Mouse (Mus musculus): ENCODE data around the gene Casc1. TPM values are rescaled to one million over a fixed set of nuclear protein-coding genes. Genes with fewer than 3 reads are reported as not detected.

The Casc1 gene
- total and polyA plus RNA-seq, 3 experiments: 0.15 to 0.22 TPM; not detected in 1

DNA sequence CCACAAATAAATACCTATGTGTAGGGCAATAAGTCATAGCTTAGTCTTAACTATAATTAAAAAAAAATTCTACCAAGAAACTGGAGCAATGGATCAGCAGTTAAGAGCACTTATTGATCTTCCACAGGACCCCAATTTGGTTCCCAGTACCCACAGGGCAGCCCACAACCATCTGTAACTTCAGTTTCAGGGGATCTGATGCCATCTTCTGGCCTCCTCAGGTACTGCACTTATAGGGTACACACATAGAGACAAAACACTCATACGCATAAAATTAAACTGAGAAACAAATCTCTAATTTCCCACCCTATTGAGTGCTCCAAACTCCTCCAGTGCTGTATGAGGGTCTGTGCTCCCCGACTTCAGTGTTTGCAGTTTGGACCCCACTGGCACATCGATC, 83.2 kb downstream of the Casc1 start:
- H3K4me1 ChIP-seq (ENCODE audit: control insufficient read depth in 1 of 2, insufficient read depth in 2 of 2, low read length in 2 of 2): peaks cover 17 to 27% of the 10 kb centered on the region in 2 experiments
- H3K27ac ChIP-seq (ENCODE audit: control insufficient read depth, low read depth, low read length): no peak overlapping the region
- no peak for TF ChIP-seq RCOR1 (IDR thresholded peaks at IDR 0.05; ENCODE audit: low read depth, low read length)
- peak; percentile 42 for TF ChIP-seq RAD21 (IDR thresholded peaks at IDR 0.05; ENCODE audit: low read depth, low read length)
- TF ChIP-seq MEF2A (IDR thresholded peaks at IDR 0.05; ENCODE audit: extremely low read depth, insufficient replicate concordance, low read depth, low read length, poor library complexity, severe bottlenecking): no peak
- peak in 2 of 3 experiments; percentile 49 to 54; a peak in 4 of 6 replicates for TF ChIP-seq CTCF (IDR thresholded peaks at IDR 0.05 in 2 of 3, conservative IDR thresholded peaks at IDR 0.05 in 1 of 3; ENCODE audit: control insufficient read depth in 1 of 3, insufficient read depth in 1 of 3, low read depth in 2 of 3, low read length in 3 of 3, poor library complexity in 1 of 3, severe bottlenecking in 1 of 3)
- TF ChIP-seq SMC3 (IDR thresholded peaks at IDR 0.05; ENCODE audit: low read depth, low read length): peak; percentile 33
- TF ChIP-seq GATA1 (IDR thresholded peaks at IDR 0.05; ENCODE audit: low read depth, low read length): no peak
- no peak for TF ChIP-seq MYB (IDR thresholded peaks at IDR 0.05; ENCODE audit: low read depth, low read length)
- no peak for TF ChIP-seq POLR2AphosphoS2 (IDR thresholded peaks at IDR 0.05; ENCODE audit: low read length)
- no peaks in the 10 kb centered on the region for H3K27me3 ChIP-seq (ENCODE audit: control insufficient read depth in 1 of 2, insufficient read depth in 2 of 2, low read length in 2 of 2)
- peaks cover 0 to 36% of the 10 kb centered on the region in 2 experiments; a peak in 2 of 4 replicates for H3K36me3 ChIP-seq (ENCODE audit: control insufficient read depth in 1 of 2, insufficient read depth in 2 of 2, low read length in 2 of 2)
- no peak overlapping the region for H3K9ac ChIP-seq (ENCODE audit: control insufficient read depth, low read depth, low read length, poor library complexity, severe bottlenecking)
- H3K79me2 ChIP-seq (ENCODE audit: control insufficient read depth, insufficient read depth, low read length, poor library complexity): peaks cover 25% of the 10 kb centered on the region
- DNase-seq (ENCODE audit: low read depth, low spot score): peak; percentile 46
- no peak overlapping the region for H3K4me3 ChIP-seq (ENCODE audit: control insufficient read depth in 1 of 2, insufficient read depth in 1 of 2, low read depth in 2 of 2, low read length in 2 of 2)
- no peaks in the 10 kb centered on the region for H3K9me3 ChIP-seq (replicated peaks; ENCODE audit: insufficient read depth, low read length)

DNA sequence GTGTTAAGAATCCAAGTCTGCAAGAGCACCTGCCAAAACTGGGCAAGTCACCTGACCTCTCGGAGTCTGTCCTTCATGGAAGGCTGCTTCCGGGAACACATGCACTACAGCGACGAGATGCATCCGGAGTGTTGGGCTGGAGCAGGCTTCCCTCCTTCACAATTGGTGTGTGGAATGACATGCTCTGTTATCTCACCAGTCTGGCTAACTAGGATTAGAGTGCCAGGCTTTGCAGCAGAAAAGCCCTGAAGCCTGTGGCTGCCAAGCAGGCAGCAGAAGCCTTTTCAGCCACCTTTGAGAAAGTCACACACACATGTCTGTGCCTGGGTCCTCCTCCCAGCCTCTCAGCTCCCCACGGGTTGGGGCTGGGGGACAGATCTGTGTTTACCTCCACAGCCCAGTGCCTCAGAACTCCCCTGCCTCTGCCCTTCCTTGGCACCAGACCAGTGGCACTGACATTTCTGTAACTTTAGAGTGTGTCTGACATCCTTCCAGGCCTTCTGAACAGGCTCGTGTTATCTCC, 85.2 kb downstream of the Casc1 start:
- no peak overlapping the region for H3K9ac ChIP-seq (ENCODE audit: control insufficient read depth, low read depth, low read length, poor library complexity, severe bottlenecking)

More for the DNA sequence above, 85.2 kb downstream of the Casc1 start:
- DNase-seq (ENCODE audit: low read depth, low spot score): peak; percentile 35
- peaks cover 23% of the 10 kb centered on the region for H3K79me2 ChIP-seq (ENCODE audit: control insufficient read depth, insufficient read depth, low read length, poor library complexity)
- H3K9me3 ChIP-seq (replicated peaks; ENCODE audit: insufficient read depth, low read length): no peaks in the 10 kb centered on the region
- peaks cover 0 to 36% of the 10 kb centered on the region in 2 experiments; a peak in 2 of 4 replicates for H3K36me3 ChIP-seq (ENCODE audit: control insufficient read depth in 1 of 2, insufficient read depth in 2 of 2, low read length in 2 of 2)
- no peaks in the 10 kb centered on the region for H3K27me3 ChIP-seq (ENCODE audit: control insufficient read depth in 1 of 2, insufficient read depth in 2 of 2, low read length in 2 of 2)
- H3K4me3 ChIP-seq (ENCODE audit: control insufficient read depth in 1 of 2, insufficient read depth in 1 of 2, low read depth in 2 of 2, low read length in 2 of 2): no peak overlapping the region
- H3K4me1 ChIP-seq (ENCODE audit: control insufficient read depth in 1 of 2, insufficient read depth in 2 of 2, low read length in 2 of 2): peaks cover 17 to 28% of the 10 kb centered on the region in 2 experiments
- no peak for TF ChIP-seq UBTF (IDR thresholded peaks at IDR 0.05; ENCODE audit: borderline replicate concordance, insufficient read depth, low read depth, low read length)
- TF ChIP-seq CHD2 (IDR thresholded peaks at IDR 0.05; ENCODE audit: low read length): no peak
- no peak for TF ChIP-seq ZC3H11A (IDR thresholded peaks at IDR 0.05; ENCODE audit: low read depth, low read length)
- TF ChIP-seq JUND (IDR thresholded peaks at IDR 0.05; ENCODE audit: low read depth, low read length): no peak
- no peak for TF ChIP-seq TBP (IDR thresholded peaks at IDR 0.05; ENCODE audit: low read depth, low read length)
- no peak for TF ChIP-seq POLR2AphosphoS5 (IDR thresholded peaks at IDR 0.05; ENCODE audit: borderline replicate concordance, low read depth, low read length)
- TF ChIP-seq RAD21 (IDR thresholded peaks at IDR 0.05; ENCODE audit: low read depth, low read length): no peak
- peak overlapping the region; percentile 66; the same call in 1 of the 2 replicates for H3K27ac ChIP-seq (ENCODE audit: control insufficient read depth, low read depth, low read length)

Other genes with a start within 250 kb of the Casc1 start
- not detected in 2 replicates for gene Bcat1, start 134.8 kb downstream of the Casc1 start, total RNA-seq (2012; rRNA removed)
- gene Bcat1, start 134.8 kb downstream of the Casc1 start, polyA plus RNA-seq (2012; ENCODE audit: insufficient read depth in 1 of 2, insufficient read length in 2 of 2, low read depth in 1 of 2, low replicate concordance in 2 of 2, missing spikeins in 1 of 2): not detected
- gene Lrmp, start 95.4 kb downstream of the Casc1 start, total RNA-seq (2012; rRNA removed): 60.4 and 70.1 TPM in 2 replicates
- 10 to 100 TPM in 1 of 2 experiments, not detected in 1; 64.3 TPM for gene Lrmp, start 95.4 kb downstream of the Casc1 start, polyA plus RNA-seq (2012; ENCODE audit: insufficient read depth in 1 of 2, insufficient read length in 2 of 2, low read depth in 1 of 2, low replicate concordance in 2 of 2, missing spikeins in 1 of 2)
- 9.5 and 11.0 TPM in 2 replicates for gene Etfrf1, start 129 bp upstream of the Casc1 start, total RNA-seq (2012; rRNA removed)
- gene Etfrf1, start 129 bp upstream of the Casc1 start, polyA plus RNA-seq (2012; ENCODE audit: insufficient read depth in 1 of 2, insufficient read length in 2 of 2, low read depth in 1 of 2, low replicate concordance in 2 of 2, missing spikeins in 1 of 2): 10 to 100 TPM in 1 of 2 experiments, not detected in 1; 13.1 TPM
- gene Kras, start 39.2 kb upstream of the Casc1 start, total RNA-seq (2012; rRNA removed): 15.6 and 15.9 TPM in 2 replicates
- gene Kras, start 39.2 kb upstream of the Casc1 start, polyA plus RNA-seq (2012; ENCODE audit: insufficient read depth in 1 of 2, insufficient read length in 2 of 2, low read depth in 1 of 2, low replicate concordance in 2 of 2, missing spikeins in 1 of 2): 10 to 100 TPM in 1 of 2 experiments, not detected in 1; 44.3 TPM